Mouse (Mus musculus): Measurements from ENCODE around the gene Uxt. TPM values are rescaled to one million over a fixed set of nuclear protein-coding genes. Genes with fewer than 3 reads are reported as not detected.

The Uxt gene
- 37.8 and 40.2 TPM in 2 replicates for total RNA-seq (2021)
- long read RNA-seq, experiment 1, transcript Uxt-202 (7 exons, 875 nt): major isoform, 15 of 19 reads
- long read RNA-seq, experiment 1, partial matches to known transcripts: 0 of 19 reads
- long read RNA-seq, experiment 1, other reads (novel, unspliced or antisense): 3 of 19 reads
- long read RNA-seq, experiment 2, transcript Uxt-202 (7 exons, 875 nt): major isoform, 21 of 27 reads
- long read RNA-seq, experiment 2, partial matches to known transcripts: 2 of 27 reads
- long read RNA-seq, experiment 2, other reads (novel, unspliced or antisense): 2 of 27 reads

DNA sequence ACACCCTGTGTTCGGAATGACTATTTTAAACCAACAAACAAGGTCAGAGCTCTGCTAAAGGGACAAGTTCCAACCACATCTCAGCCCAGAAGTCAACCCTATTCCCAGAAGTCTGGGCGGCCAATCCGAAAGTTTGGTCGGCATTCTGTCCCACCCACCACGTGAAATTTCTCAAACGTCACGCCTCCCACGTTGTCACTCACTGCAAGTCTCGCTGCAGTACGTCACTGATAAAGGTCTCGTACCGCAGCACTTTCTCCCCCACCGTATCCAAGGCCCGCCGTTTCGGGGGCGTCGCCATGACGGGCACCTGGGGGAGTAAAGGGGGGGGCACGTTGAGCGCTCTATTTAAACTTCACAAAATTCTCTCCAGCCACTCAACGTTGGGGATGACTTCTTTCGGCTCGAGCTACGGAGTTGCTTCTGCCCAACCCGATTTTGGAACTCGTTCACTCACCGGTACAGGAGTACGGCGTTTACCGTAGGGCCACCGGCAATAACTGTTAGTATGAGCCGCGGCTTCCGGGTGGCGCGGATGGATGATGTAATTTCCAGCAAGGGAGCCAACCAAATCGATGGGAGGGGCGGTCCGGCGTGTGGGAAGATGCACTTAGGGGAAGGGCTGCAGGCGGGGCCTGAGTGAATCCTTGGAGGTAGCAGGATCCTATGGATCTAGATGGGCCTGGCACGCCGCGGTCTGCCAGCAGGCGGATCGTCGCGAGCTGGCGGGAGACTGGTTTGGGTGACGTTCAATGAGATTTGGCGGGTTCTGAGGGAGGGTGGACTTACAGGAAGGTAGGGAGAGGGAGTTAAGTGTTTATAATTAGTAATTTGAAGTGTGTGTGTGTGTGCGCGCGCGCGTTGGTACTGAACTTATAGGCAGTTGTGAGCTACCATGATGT, at the start of gene Uxt:
Gene Uxt (minus strand): TSS at position 541 of the 902 bp plus-strand sequence.
- DNase-seq: peak; percentile 93

- no peak for DNase-seq
Observed at GRCm38 (mm10) chrX:20980901-20981300, 19.1 kb upstream of the Uxt start.

DNA sequence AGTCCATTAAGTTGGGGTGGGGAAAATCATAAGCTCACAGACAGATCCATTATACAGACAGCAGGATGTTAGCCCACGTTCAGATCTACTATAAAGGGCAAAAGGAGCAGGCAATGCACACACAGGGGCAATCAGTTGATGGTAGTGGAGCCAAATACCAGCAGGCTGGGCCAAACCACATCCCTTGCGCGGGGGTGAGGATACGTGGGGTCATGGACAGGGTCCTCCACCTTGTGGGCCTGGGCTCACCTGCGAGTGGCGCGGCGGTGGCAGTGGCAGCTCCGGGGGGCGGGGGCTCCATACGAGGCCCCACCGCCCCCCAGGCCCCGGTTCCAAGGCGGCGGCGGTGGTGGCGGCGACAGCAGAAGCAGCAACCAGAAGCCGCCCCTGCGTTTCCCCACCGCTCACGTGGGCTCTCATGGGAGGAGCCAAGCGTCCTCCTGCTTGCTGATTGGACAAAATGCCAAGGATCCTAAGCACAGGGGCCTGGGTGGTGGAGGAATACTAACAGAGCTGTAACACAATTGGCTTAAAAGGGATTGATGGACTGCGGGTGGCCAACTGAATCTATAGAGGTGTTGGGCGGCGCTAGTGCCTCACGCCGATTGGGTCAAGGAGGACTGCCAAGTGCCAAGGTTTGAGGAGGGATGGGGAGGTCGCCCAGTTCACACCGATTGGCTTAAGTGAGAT, 11.5 kb downstream of the Uxt start, which contains the start of gene Elk1:
Gene Elk1 (minus strand): TSS at position 418 of the 690 bp plus-strand sequence.
- DNase-seq: peak; percentile 89

DNA sequence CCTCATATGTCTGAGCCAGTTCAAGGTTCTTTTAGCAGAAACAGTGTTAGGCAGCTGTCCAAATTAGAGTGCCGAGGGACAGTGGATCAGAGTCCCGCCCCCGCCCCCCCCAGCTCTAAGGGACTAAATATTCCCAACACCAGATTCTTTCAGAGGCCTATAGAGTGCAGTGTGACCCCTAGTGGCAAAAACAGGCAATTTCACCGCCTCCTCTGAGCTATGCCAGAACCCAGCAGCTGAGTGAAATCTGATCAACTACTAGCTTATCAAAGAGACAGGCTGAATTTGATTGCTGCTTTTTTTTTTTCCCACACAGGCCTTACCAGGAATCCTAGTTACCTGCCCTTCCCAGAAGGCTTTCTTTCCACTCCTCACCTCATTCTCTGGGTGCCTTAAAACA, 15.8 kb downstream of the Uxt start:
- DNase-seq: peak; percentile 62

DNA sequence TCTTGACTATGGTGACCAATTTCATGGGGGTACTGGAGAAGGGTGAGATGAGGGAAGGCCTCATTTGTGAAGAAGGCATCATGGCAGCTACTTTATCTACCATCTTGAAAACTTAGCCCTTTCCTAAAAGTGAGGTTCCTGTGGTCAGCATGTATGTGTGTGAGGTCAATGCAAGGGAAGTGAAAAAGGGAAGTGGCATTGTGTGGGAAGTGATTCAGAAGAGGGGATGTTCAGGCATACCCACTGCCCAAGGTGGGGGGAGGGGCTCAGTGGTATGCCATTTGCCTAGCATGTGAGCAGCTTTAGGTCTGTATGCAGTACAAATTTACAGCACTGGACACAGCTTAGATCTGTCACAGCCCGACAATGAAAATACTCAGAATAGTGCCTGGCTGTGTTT, 29.9 kb downstream of the Uxt start:
- DNase-seq: peak; percentile 22

DNA sequence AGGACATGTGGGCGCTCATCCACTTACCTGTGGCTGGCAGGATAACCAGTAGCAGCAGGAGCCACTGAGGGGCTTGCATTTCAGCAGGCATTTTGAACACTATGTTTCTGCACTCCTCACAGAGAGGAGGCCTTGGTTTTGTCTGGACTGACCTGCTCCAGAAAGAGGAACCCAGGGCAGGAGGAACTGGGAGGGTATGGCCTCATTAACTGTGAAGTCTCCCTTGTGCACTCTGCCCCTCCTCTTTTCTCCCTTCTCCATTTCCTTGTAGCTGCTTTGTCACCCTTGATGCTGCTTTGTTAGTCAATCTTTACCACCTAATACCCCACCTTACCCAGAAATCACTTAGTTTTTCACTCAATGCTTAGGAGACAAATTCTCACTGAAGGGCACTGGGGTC, 30.5 kb downstream of the Uxt start, which contains the start of gene Cfp:
Gene Cfp (minus strand): TSS at position 192 of the 400 bp plus-strand sequence.
- DNase-seq: no peak

GRCm38 (mm10) chrX:20929859-20930258, 32.0 kb downstream of the Uxt start:
- DNase-seq: no peak

- no peak for DNase-seq
Observed at GRCm38 (mm10) chrX:20924976-20925375, 36.8 kb downstream of the Uxt start.

DNA sequence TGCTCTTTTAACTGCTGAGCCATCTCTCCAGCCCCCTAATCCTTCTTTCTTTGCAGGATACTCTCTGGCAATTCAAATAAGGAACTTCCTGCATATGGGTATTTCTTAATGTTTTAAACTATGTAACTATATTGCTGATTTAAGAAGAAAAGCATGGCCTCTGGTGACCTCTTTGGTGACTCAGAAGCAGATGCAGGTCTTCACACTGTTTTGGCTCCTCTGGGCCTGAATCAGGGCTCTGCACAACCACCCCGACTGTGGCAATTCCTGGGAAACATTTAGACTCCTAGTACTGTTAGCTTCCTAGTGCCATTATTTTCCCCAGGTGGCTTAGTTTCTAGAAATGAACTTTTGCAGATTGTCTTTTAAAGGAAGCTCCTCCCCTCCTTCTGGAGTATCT, 38.3 kb downstream of the Uxt start:
- no peak for DNase-seq

DNA sequence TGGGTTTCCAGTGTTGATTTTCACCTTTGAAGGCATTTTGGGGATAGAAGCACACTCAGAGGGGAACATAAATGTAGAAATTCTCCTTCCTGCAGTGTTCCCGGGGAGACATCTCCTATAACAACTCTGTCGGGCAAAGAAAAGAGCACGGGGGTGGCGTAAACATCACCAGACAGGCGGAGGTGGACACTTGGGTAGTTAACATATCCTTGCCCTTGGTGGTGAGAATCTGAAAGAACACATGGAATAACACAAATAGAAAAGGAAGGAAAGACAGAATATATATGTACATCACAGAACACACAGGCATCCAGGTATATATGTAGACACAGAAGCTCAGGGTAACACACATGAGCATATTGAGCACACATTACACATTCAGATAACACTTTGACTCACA, 40.5 kb downstream of the Uxt start:
- DNase-seq: no peak

- DNase-seq: peak; percentile 90
Observed at GRCm38 (mm10) chrX:20920844-20921364, 40.9 kb downstream of the Uxt start, which contains the start of gene Syn1. Gene Syn1, minus strand, starts transcription at chrX:20921004.

DNA sequence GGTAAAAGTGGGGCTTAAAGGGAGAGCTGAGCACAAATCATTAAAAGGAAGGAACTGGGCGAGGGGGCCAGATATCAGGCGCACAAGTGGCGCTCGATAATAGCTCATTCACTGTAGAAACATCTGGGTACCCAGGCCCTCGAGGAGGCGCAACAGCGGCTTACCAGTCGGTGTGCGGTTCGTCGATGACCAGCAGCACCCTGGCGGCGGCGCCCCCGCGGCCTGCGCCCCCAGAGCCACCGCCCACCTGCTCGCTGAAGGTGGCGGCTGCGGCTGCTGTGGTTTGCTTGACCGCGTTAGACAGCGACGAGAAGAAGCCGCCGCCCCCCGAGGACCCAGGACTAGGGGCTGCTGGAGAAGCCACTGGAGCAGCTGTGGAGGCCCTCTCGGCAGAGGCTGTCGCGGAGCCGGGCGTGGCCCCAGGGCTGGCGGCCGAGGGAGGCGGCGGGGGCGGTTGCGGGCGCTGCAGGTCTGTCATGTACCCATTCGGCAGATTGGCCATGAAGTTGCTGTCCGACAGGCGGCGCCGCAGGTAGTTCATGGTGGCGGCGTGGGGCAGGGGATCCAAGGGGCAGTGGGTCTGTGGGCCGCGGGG, 41.5 kb downstream of the Uxt start:
- DNase-seq: no peak

GRCm38 (mm10) chrX:20915075-20915474, 46.7 kb downstream of the Uxt start:
- no peak for DNase-seq

GRCm38 (mm10) chrX:20913726-20914125, 48.1 kb downstream of the Uxt start:
- DNase-seq: no peak

DNA sequence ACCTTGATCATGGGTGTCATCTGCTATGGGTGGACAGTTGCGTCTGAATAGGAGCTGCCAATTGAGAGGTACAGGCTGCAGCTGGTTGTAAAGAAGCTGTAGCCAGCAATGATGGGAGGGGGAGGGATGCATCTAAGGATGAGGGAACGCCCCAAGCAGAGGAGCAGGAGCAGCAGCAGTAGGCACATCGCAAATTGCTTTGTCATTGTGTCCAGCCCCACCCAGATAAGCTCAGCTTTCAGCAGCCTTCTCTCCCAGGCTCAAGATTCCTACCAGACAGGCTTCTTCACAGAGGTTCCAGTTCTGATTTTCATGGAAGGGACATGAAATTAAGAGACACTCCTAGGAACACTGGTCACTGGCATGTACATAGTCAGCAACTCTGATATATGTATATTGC, 51.7 kb downstream of the Uxt start:
- no peak for DNase-seq

Other genes starting within 250 kb of the Uxt start
- 96.3 and 102 TPM in 2 replicates for gene Araf, start 164.2 kb downstream of the Uxt start, total RNA-seq (2021)
- gene Timp1, start 91.9 kb downstream of the Uxt start, total RNA-seq (2021): 26.3 and 27.4 TPM in 2 replicates
- 7.9 and 11.3 TPM in 2 replicates for gene Syn1, start 41.0 kb downstream of the Uxt start, total RNA-seq (2021)
- gene Cfp, start 30.5 kb downstream of the Uxt start, total RNA-seq (2021): 15.1 and 20.4 TPM in 2 replicates
- 13.1 and 14.4 TPM in 2 replicates for gene Elk1, start 11.4 kb downstream of the Uxt start, total RNA-seq (2021)
- gene Zfp182, start 100.3 kb upstream of the Uxt start, total RNA-seq (2021): 7.0 and 9.9 TPM in 2 replicates
- gene Spaca5, start 106.4 kb upstream of the Uxt start, total RNA-seq (2021): not detected in 2 replicates
- 1.7 and 2.5 TPM in 2 replicates for gene Zfp300, start 127.5 kb upstream of the Uxt start, total RNA-seq (2021)
- not detected in 2 replicates for gene Ssxa1, start 153.8 kb upstream of the Uxt start, total RNA-seq (2021)
- not detected in 2 replicates for gene Gm21876, start 213.6 kb upstream of the Uxt start, total RNA-seq (2021)

All from adrenal gland, postnatal 14 days (tissue).